Mouse (Mus musculus): ENCODE measurements around the gene Lgalsl. TPM values are rescaled to one million over a fixed set of nuclear protein-coding genes. Genes with fewer than 3 reads are reported as not detected.

Gene Lgalsl
- polyA plus RNA-seq (2012; rRNA removed): 11.3 and 16.6 TPM in 2 replicates

- Histone ChIP-seq H3K4me3 (replicated peaks; ENCODE audit: extremely low read depth, low read depth, low read length) (peak within 1 kb of the TSS; percentile 88), H3K4me1 (ENCODE audit: control insufficient read depth, insufficient read depth, low read length) (peaks cover 10% of the 10 kb centered on the region)
- WGBS: 2% methylated on average over 101 of the region's 102 CpGs
- peak; percentile 82 for DNase-seq
- TF ChIP-seq POLR2A (IDR thresholded peaks at IDR 0.05; ENCODE audit: borderline replicate concordance, extremely low read depth, low read depth, low read length) (0 out of 2 replicates have a peak, but pooled peaks have one; percentile 30), CTCF (IDR thresholded peaks at IDR 0.05; ENCODE audit: insufficient read depth, low read length) (no peak)
These were observed at the start of gene Lgalsl for GRCm38 (mm10) chr11:20830686-20831505. Lgalsl (minus strand) TSS chr11:20831056.

- 83% methylated on average over 5 of the region's 5 CpGs for WGBS
- Histone ChIP-seq H3K4me3 (replicated peaks; ENCODE audit: extremely low read depth, low read depth, low read length) (no peak overlapping the region), H3K4me1 (ENCODE audit: control insufficient read depth, insufficient read depth, low read length) (no peaks in the 10 kb centered on the region)
- no peak for TF ChIP-seq POLR2A (IDR thresholded peaks at IDR 0.05; ENCODE audit: borderline replicate concordance, extremely low read depth, low read depth, low read length)
- TF ChIP-seq CTCF (IDR thresholded peaks at IDR 0.05; ENCODE audit: insufficient read depth, low read length): no peak
- DNase-seq: no peak
These were observed 47.8 kb upstream of the Lgalsl start for GRCm38 (mm10) chr11:20878644-20879043.

- DNase-seq: no peak
- 94% methylated on average over 3 of the region's 3 CpGs for WGBS
- TF ChIP-seq POLR2A (IDR thresholded peaks at IDR 0.05; ENCODE audit: borderline replicate concordance, extremely low read depth, low read depth, low read length) (no peak), CTCF (IDR thresholded peaks at IDR 0.05; ENCODE audit: insufficient read depth, low read length) (no peak)
- H3K4me1 ChIP-seq (ENCODE audit: control insufficient read depth, insufficient read depth, low read length): no peaks in the 10 kb centered on the region
- H3K4me3 ChIP-seq (replicated peaks; ENCODE audit: extremely low read depth, low read depth, low read length): no peak overlapping the region
These were observed 46.8 kb upstream of the Lgalsl start for GRCm38 (mm10) chr11:20877578-20878096.

- no peak for TF ChIP-seq POLR2A (IDR thresholded peaks at IDR 0.05; ENCODE audit: borderline replicate concordance, extremely low read depth, low read depth, low read length)
- TF ChIP-seq CTCF (IDR thresholded peaks at IDR 0.05; ENCODE audit: insufficient read depth, low read length): no peak
- H3K4me1 ChIP-seq (ENCODE audit: control insufficient read depth, insufficient read depth, low read length): no peaks in the 10 kb centered on the region
- no peak overlapping the region for H3K4me3 ChIP-seq (replicated peaks; ENCODE audit: extremely low read depth, low read depth, low read length)
- no peak for DNase-seq
- WGBS: 71% methylated on average over 5 of the region's 5 CpGs
These were observed 42.5 kb upstream of the Lgalsl start for GRCm38 (mm10) chr11:20873386-20873785.

GRCm38 (mm10) chr11:20872911-20873310 is 42.1 kb upstream of the Lgalsl start:
- Histone ChIP-seq H3K4me1 (ENCODE audit: control insufficient read depth, insufficient read depth, low read length) (no peaks in the 10 kb centered on the region), H3K4me3 (replicated peaks; ENCODE audit: extremely low read depth, low read depth, low read length) (no peak overlapping the region)
- DNase-seq: no peak
- 59% methylated on average over 7 of the region's 7 CpGs for WGBS
- TF ChIP-seq CTCF (IDR thresholded peaks at IDR 0.05; ENCODE audit: insufficient read depth, low read length): no peak
- TF ChIP-seq POLR2A (IDR thresholded peaks at IDR 0.05; ENCODE audit: borderline replicate concordance, extremely low read depth, low read depth, low read length): no peak

GRCm38 (mm10) chr11:20872444-20872843 is 41.6 kb upstream of the Lgalsl start:
- DNase-seq: no peak
- WGBS: 57% methylated on average over 2 of the region's 2 CpGs
- TF ChIP-seq POLR2A (IDR thresholded peaks at IDR 0.05; ENCODE audit: borderline replicate concordance, extremely low read depth, low read depth, low read length): no peak
- no peak for TF ChIP-seq CTCF (IDR thresholded peaks at IDR 0.05; ENCODE audit: insufficient read depth, low read length)
- H3K4me3 ChIP-seq (replicated peaks; ENCODE audit: extremely low read depth, low read depth, low read length): no peak overlapping the region
- H3K4me1 ChIP-seq (ENCODE audit: control insufficient read depth, insufficient read depth, low read length): no peaks in the 10 kb centered on the region

GRCm38 (mm10) chr11:20869927-20870326 is 39.1 kb upstream of the Lgalsl start:
- TF ChIP-seq POLR2A (IDR thresholded peaks at IDR 0.05; ENCODE audit: borderline replicate concordance, extremely low read depth, low read depth, low read length) (no peak), CTCF (IDR thresholded peaks at IDR 0.05; ENCODE audit: insufficient read depth, low read length) (no peak)
- no peak for DNase-seq
- 83% methylated on average over 2 of the region's 2 CpGs for WGBS
- H3K4me3 ChIP-seq (replicated peaks; ENCODE audit: extremely low read depth, low read depth, low read length): no peak overlapping the region
- H3K4me1 ChIP-seq (ENCODE audit: control insufficient read depth, insufficient read depth, low read length): no peaks in the 10 kb centered on the region

GRCm38 (mm10) chr11:20865450-20865849 is 34.6 kb upstream of the Lgalsl start:
- H3K4me3 ChIP-seq (replicated peaks; ENCODE audit: extremely low read depth, low read depth, low read length): no peak overlapping the region
- 76% methylated on average over 3 of the region's 3 CpGs for WGBS
- H3K4me1 ChIP-seq (ENCODE audit: control insufficient read depth, insufficient read depth, low read length): 0 out of 2 replicates have a peak, but pooled peaks cover 2% of the 10 kb centered on the region
- TF ChIP-seq CTCF (IDR thresholded peaks at IDR 0.05; ENCODE audit: insufficient read depth, low read length) (no peak), POLR2A (IDR thresholded peaks at IDR 0.05; ENCODE audit: borderline replicate concordance, extremely low read depth, low read depth, low read length) (no peak)
- no peak for DNase-seq

GRCm38 (mm10) chr11:20864647-20865046 is 33.8 kb upstream of the Lgalsl start:
- Histone ChIP-seq H3K4me3 (replicated peaks; ENCODE audit: extremely low read depth, low read depth, low read length) (no peak overlapping the region), H3K4me1 (ENCODE audit: control insufficient read depth, insufficient read depth, low read length) (0 out of 2 replicates have a peak, but pooled peaks cover 2% of the 10 kb centered on the region)
- 44% methylated on average over 6 of the region's 6 CpGs for WGBS
- TF ChIP-seq CTCF (IDR thresholded peaks at IDR 0.05; ENCODE audit: insufficient read depth, low read length) (no peak), POLR2A (IDR thresholded peaks at IDR 0.05; ENCODE audit: borderline replicate concordance, extremely low read depth, low read depth, low read length) (no peak)
- DNase-seq: no peak

GRCm38 (mm10) chr11:20862101-20862500 is 31.2 kb upstream of the Lgalsl start:
- 74% methylated on average over 5 of the region's 5 CpGs for WGBS
- Histone ChIP-seq H3K4me3 (replicated peaks; ENCODE audit: extremely low read depth, low read depth, low read length) (no peak overlapping the region), H3K4me1 (ENCODE audit: control insufficient read depth, insufficient read depth, low read length) (peaks cover 11% of the 10 kb centered on the region)
- TF ChIP-seq CTCF (IDR thresholded peaks at IDR 0.05; ENCODE audit: insufficient read depth, low read length) (no peak), POLR2A (IDR thresholded peaks at IDR 0.05; ENCODE audit: borderline replicate concordance, extremely low read depth, low read depth, low read length) (no peak)
- DNase-seq: no peak
